Mouse (Mus musculus) central nervous system, embryonic 14 days (tissue): ENCODE results near the gene Tlr2. TPM values are rescaled to one million over a fixed set of nuclear protein-coding genes. Genes with fewer than 3 reads are reported as not detected.

Experiments used
- polyA plus RNA-seq: library from polyadenylated mRNA; depleted of rRNA; stranded (reverse); fragments of >200 nt; gene quantifications from 2 replicates; pipeline ENCODE4 v1.2.3, GENCODE M21; 2012; rRNA removed

Gene Tlr2
- polyA plus RNA-seq = 0.82 and 1.8 TPM in 2 replicates

GRCm38 (mm10) chr3:83841095-83841850, at the start of gene Tlr2:
Tlr2 (minus strand) TSS chr3:83841767.

Other genes with a start within 250 kb of the Tlr2 start
- gene Sfrp2, start 75.4 kb downstream of the Tlr2 start, polyA plus RNA-seq = 84.9 and 251 TPM in 2 replicates
- 91.0 and 117 TPM in 2 replicates for gene Tmem131l, start 198.4 kb upstream of the Tlr2 start, polyA plus RNA-seq